Mouse (Mus musculus) right cerebral cortex, adult 18-20 months (tissue): ENCODE measurements at regions not wholly inside any gene's neighbourhood (a gene's known extent, or its start where the extent isn't known, plus 50 kb on each side); places are given as distances from the start of the nearest gene placed in this dataset.

Experiments used
- DNase-seq: peaks from one replicate; pipeline ENCODE4 v3.0.0; 2022; ENCODE audit warnings: mixed read lengths

DNA sequence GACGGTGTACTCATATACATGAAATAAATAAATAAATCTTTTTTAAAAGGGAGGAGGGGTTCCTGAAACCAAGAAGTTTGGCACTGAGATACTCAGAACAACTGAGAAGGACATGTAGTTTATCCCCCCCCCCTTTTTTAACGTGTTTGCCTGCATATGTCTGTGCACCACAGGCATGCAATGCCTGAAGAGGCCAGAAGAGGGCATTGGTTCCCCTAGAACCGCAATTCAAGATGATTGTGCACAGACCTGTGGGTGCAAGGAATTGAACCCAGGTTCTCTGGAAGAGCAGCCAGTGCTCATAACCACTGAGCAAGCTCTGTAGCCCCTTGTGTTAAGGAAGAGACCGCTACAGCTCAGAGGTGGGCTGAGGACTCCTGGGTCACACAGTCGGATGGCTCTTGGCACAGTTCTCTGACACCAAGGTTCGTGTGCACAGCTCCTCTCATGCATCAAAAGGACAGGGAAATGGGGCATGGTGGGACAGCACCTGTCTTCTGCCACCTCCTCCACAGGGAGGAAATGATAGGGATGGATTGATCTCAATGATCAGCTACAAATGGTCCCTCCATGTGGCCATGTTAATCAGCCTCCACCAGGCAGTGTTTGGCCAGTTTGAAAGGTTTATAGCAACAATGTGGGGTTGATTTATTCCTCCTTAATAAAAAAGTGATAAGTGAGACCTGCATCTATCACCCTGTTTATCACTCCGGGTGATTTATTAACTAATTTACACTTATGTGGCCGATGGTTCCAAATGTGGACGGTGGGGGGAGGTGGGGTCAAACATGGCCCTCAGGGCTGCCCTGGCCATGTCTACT lies 58.5 kb upstream of the Top1 start:
- DNase-seq = no peak

DNA sequence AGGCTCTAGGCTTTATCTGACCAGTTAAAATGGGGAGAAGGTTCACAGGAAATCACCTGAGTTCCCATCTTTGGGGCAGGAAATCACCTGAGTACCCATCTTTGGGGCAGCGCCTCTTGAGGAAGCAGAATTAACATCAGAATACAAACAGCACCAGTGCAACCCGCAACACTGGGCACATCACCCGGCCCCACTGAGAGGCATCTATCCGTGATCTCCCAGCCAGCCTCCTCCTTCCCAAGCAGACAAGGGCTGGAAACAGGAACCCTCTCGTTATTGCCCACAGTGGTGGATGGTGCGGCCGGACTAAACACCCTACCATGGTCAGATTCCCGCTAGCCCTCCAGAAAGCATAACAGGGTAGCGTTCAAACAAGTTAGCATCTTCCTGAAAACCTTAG lies 57.3 kb upstream of the Top1 start:
- no peak for DNase-seq

DNA sequence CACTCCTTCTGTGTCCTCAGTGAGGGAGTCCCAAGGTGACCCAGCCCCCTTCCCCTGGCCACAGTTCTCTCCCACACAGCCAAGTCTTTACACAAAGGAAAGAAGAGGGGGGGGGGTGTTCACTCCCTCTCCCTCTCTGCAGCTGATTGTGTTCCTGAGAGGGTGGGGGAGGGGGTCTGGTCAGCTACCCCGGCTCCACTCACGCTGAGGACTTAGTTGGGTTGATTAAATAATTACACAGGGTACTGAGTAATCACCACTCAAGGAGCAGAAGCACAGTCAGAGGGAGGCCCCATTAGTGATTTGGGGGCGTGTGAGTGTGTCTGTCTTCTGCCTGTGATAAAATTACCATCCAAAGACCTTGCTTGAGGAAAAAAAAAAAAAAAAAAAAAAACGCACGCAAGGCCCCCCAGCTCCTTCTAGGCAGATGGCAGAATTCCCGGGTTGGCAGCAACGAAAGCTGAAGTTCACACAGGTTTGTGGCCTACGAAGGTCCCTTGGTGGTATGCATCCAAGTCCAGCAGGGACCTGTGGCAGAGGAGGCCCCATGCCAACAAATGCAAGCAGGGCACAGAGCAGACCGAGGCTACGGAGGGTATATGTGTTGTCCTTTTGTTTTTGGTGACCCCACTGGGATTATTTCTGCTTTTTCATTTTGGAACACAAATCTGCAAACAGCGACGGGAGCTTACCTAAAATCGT lies 55.3 kb upstream of the Top1 start:
- no peak for DNase-seq

DNA sequence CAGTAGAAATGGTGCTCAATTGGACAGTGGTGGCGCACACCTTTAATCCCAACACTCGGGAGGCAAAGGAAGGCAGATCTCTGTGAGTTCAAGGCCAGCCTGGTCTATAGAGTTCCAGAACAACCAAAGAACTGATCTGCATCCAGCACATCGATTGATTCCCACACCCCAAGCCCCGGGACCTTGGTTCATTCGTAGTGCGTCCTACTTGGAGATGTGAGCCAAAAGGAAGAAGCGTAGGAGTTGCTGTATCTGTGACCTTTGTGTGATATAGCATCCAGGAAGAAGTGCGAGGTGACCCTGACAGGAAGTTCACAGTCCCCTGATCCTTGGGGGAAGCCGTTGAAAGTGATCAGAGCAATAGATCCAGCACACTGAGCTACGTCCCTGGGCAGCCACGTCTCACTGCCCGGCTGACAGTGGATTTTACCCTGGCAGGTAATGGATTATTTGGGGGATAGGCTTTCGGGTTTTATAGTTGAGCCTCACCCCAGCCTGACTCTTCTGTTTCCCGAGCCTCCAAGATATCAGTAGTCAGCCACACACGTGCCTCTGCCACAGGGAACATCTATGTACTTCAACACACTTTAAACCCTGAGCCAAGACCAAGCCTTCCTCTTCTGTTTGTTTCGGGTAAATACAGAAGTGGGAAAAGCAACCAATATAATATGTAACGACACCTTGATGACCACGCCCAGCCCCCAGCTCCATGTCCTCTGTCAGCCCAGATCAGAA lies 54.1 kb upstream of the Top1 start:
- no peak for DNase-seq

DNA sequence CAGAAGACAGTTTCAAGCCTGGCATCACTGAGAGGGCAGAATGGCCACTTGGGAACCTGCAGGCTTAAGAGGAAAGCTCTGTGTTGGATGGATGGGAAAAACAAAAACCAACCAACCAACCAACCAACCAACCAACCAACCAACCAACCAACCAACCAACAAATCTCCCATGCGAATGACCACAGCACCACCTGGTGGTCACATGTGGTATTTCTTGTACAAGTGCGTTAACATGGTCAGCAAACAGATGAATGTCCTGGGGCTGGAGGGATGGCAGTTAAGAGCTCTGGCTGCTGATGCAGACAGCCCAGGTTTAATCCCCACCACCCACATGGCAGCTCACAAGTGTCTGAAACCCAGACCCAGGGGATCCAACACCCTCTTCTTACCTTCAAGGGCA lies 52.7 kb upstream of the Top1 start:
- DNase-seq = peak; percentile 60
